In the genomic region with DNA sequence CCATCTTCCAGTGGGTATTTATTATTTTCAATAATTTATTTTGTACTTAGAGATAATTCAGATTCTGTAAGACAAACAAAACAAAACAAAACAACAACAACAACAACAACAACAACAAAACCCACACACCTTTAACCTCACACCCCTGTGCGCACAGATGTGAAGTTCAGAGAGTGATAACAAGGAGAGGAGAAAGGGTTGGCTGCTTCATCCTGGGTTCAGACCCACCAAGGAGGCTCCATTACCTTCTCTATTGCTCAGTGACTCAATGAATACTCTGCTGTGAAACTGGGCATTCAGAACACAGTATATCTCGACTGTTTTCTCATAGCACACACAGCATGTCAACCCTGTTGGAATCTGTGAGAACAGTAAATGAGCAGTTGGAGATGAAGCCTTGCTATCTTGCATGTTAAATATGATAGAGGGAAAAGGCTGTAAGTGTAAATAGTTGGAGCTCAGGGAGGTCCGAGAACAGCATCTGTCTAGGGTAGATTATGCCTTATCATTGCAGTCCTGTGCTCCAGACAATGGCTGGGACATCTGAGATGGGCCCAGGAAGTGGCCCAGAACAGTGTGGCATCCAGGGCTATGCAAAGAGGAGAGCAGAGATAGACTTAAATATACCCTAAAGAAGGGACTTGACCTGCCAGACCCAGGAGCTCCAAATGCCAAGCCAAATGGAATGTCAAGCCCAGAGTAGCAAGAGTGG, we compare ENCODE assay signal across 16 mouse cellular contexts. TPM values are rescaled to one million over a fixed set of nuclear protein-coding genes. Genes with fewer than 3 reads are reported as not detected.
DNase-seq lines count a peak whose midpoint lies in the region; ATAC-seq lines count a peak whose summit lies in the region.
"Had no signal": no experiment of that assay in that cellular context is flagged by ENCODE, and none has a peak within 500 bp of the region (broad histone marks: within the 10 kb centered on the region; RNA-seq: fewer than 3 reads in every experiment).

No protein-coding gene starts in this region.

- no peak overlapping the region for H3K27ac ChIP-seq in midbrain, embryonic 11.5 days (ENCODE audit: low read depth, low read length)
- H3K27ac ChIP-seq in midbrain, embryonic 13.5 days: no peak overlapping the region
- peak overlapping the region; percentile 94 for H3K27ac ChIP-seq in liver, embryonic 13.5 days
- H3K27ac ChIP-seq in hindbrain, embryonic 11.5 days (ENCODE audit: low read depth, low read length): no peak overlapping the region; the same call in 1 of the 2 replicates
- H3K27ac ChIP-seq: forebrain, embryonic 10.5 days; hindbrain, embryonic 15.5 days; lung, embryonic 15.5 days had no signal

- DNase-seq in midbrain, embryonic 11.5 days (ENCODE audit: low spot score, missing footprints): peak; percentile 33
- peak; percentile 73 for DNase-seq in liver, embryonic 13.5 days
- peak; percentile 22 for DNase-seq in yolk sac, embryonic 10.5 days (ENCODE audit: low spot score)
- DNase-seq in cerebellum, adult 11 months: no peak
- DNase-seq in hindbrain, embryonic 11.5 days (ENCODE audit: low spot score): no peak
- DNase-seq: adrenal gland, postnatal 25 days; cerebellum, postnatal 25 days; kidney, adult 18-20 months; right cerebral cortex, postnatal 4 days had no signal

- no peak for ATAC-seq in midbrain, embryonic 11.5 days (ENCODE audit: low FRiP score)
- ATAC-seq in midbrain, embryonic 13.5 days: no peak
- ATAC-seq in common myeloid progenitor, adult 5-6 weeks (replicated peaks; ENCODE audit: low read depth, poor library complexity, severe bottlenecking): peak; percentile 20
- peak; percentile 94 for ATAC-seq in liver, embryonic 13.5 days (ENCODE audit: low read depth)
- no peak for ATAC-seq in hindbrain, embryonic 11.5 days (ENCODE audit: low FRiP score)
- ATAC-seq: CD4-positive, CD25-positive, alpha-beta regulatory T cell, adult 4 months had no signal

- H3K4me1 ChIP-seq in midbrain, embryonic 11.5 days (ENCODE audit: control insufficient read depth, insufficient read depth, low read length): no peaks in the 10 kb centered on the region
- H3K4me1 ChIP-seq in midbrain, embryonic 13.5 days (replicated peaks): peaks cover 23% of the 10 kb centered on the region
- peaks cover 77% of the 10 kb centered on the region for H3K4me1 ChIP-seq in liver, embryonic 13.5 days (replicated peaks)
- H3K4me1 ChIP-seq in hindbrain, embryonic 11.5 days (replicated peaks; ENCODE audit: control insufficient read depth, insufficient read depth, low read length): 0 out of 2 replicates have a peak, but pooled peaks cover 4% of the 10 kb centered on the region

- no peaks in the 10 kb centered on the region for H3K9me3 ChIP-seq in midbrain, embryonic 11.5 days (ENCODE audit: control insufficient read depth, low read length)
- no peaks in the 10 kb centered on the region for H3K9me3 ChIP-seq in midbrain, embryonic 13.5 days
- H3K9me3 ChIP-seq in liver, embryonic 13.5 days (replicated peaks): no peaks in the 10 kb centered on the region
- no peaks in the 10 kb centered on the region for H3K9me3 ChIP-seq in hindbrain, embryonic 11.5 days (ENCODE audit: control insufficient read depth, low read length)
- H3K9me3 ChIP-seq: forebrain, embryonic 10.5 days; hindbrain, embryonic 15.5 days; lung, embryonic 15.5 days; megakaryocyte, embryonic 14.5 days had no signal

- H3K36me3 ChIP-seq in midbrain, embryonic 11.5 days (ENCODE audit: control insufficient read depth, insufficient read depth, low read length): no peaks in the 10 kb centered on the region
- H3K36me3 ChIP-seq in midbrain, embryonic 13.5 days: peaks cover 3% of the 10 kb centered on the region; the same call in 1 of the 2 replicates
- peaks cover 12% of the 10 kb centered on the region for H3K36me3 ChIP-seq in liver, embryonic 13.5 days
- H3K36me3 ChIP-seq in hindbrain, embryonic 11.5 days (ENCODE audit: control insufficient read depth, insufficient read depth, low read length): no peaks in the 10 kb centered on the region
- H3K36me3 ChIP-seq: forebrain, embryonic 10.5 days; lung, embryonic 15.5 days had no signal

- no peak overlapping the region for H3K4me2 ChIP-seq in midbrain, embryonic 11.5 days
- no peak overlapping the region for H3K4me2 ChIP-seq in midbrain, embryonic 13.5 days (replicated peaks)
- peak overlapping the region; percentile 99 for H3K4me2 ChIP-seq in liver, embryonic 13.5 days
- no peak overlapping the region for H3K4me2 ChIP-seq in hindbrain, embryonic 11.5 days (replicated peaks; ENCODE audit: low read depth, low read length)
- H3K4me2 ChIP-seq: hindbrain, embryonic 15.5 days; lung, embryonic 15.5 days had no signal

- no peak overlapping the region for H3K4me3 ChIP-seq in midbrain, embryonic 11.5 days (ENCODE audit: low read depth, low read length)
- no peak overlapping the region for H3K4me3 ChIP-seq in midbrain, embryonic 13.5 days (replicated peaks)
- peak overlapping the region; percentile 15 for H3K4me3 ChIP-seq in liver, embryonic 13.5 days (replicated peaks)
- H3K4me3 ChIP-seq in hindbrain, embryonic 11.5 days (ENCODE audit: low read depth, low read length): no peak overlapping the region
- H3K4me3 ChIP-seq: forebrain, embryonic 10.5 days; hindbrain, embryonic 15.5 days; lung, embryonic 15.5 days; megakaryocyte, embryonic 14.5 days had no signal

- H3K27me3 ChIP-seq in midbrain, embryonic 11.5 days (ENCODE audit: control insufficient read depth, insufficient read depth, low read length): no peaks in the 10 kb centered on the region
- 0 out of 2 replicates have a peak, but pooled peaks cover 5% of the 10 kb centered on the region for H3K27me3 ChIP-seq in midbrain, embryonic 13.5 days
- H3K27me3 ChIP-seq in liver, embryonic 13.5 days: no peaks in the 10 kb centered on the region
- H3K27me3 ChIP-seq in hindbrain, embryonic 11.5 days (ENCODE audit: control insufficient read depth, insufficient read depth, low read length): no peaks in the 10 kb centered on the region
- H3K27me3 ChIP-seq: hindbrain, embryonic 15.5 days; lung, embryonic 15.5 days had no signal

- no peak overlapping the region for H3K9ac ChIP-seq in midbrain, embryonic 11.5 days (ENCODE audit: low read length)
- no peak overlapping the region for H3K9ac ChIP-seq in midbrain, embryonic 13.5 days (replicated peaks)
- peak overlapping the region; percentile 46 for H3K9ac ChIP-seq in liver, embryonic 13.5 days
- no peak overlapping the region for H3K9ac ChIP-seq in hindbrain, embryonic 11.5 days (ENCODE audit: low read depth, low read length)
- H3K9ac ChIP-seq: hindbrain, embryonic 15.5 days; lung, embryonic 15.5 days had no signal

- WGBS in midbrain, embryonic 11.5 days: 86% methylated on average over 3 of the region's 3 CpGs
- 85% methylated on average over 3 of the region's 3 CpGs for WGBS in midbrain, embryonic 13.5 days
- 22% methylated on average over 3 of the region's 3 CpGs for WGBS in liver, embryonic 13.5 days (ENCODE audit: insufficient replicate concordance)
- 85% methylated on average over 3 of the region's 3 CpGs for WGBS in hindbrain, embryonic 11.5 days

RNA-seq across cellular contexts. Expression of gene Cmpk2, which starts 3.9 kb away (rescaled TPM):
- 7.6 and 7.8 TPM in 2 replicates for polyA plus RNA-seq in midbrain, embryonic 11.5 days (2014; fragmentation: Nextera tagmentation; extraction: Ambion mirVana)
- 7.6 and 8.5 TPM in 2 replicates for polyA plus RNA-seq in midbrain, embryonic 13.5 days (2015; fragmentation: Nextera tagmentation; extraction: Ambion mirVana)
- total RNA-seq in common myeloid progenitor, adult 5-6 weeks (2017): 11.2 and 15.8 TPM in 2 replicates
- polyA plus RNA-seq in liver, embryonic 13.5 days (2015; fragmentation: Nextera tagmentation; extraction: Ambion mirVana): 8.6 and 9.1 TPM in 2 replicates
- 8.8 and 9.7 TPM in 2 replicates for polyA plus RNA-seq in hindbrain, embryonic 11.5 days (2014; fragmentation: Nextera tagmentation; extraction: Ambion mirVana)

RNA-seq across cellular contexts. Expression of gene Rsad2, which starts 16.7 kb away (rescaled TPM):
- polyA plus RNA-seq in midbrain, embryonic 11.5 days (2014; fragmentation: Nextera tagmentation; extraction: Ambion mirVana): 0.14 and 0.18 TPM in 2 replicates
- polyA plus RNA-seq in midbrain, embryonic 13.5 days (2015; fragmentation: Nextera tagmentation; extraction: Ambion mirVana): 0.15 and 0.36 TPM in 2 replicates
- 1.8 and 4.1 TPM in 2 replicates for total RNA-seq in common myeloid progenitor, adult 5-6 weeks (2017)
- polyA plus RNA-seq in liver, embryonic 13.5 days (2015; fragmentation: Nextera tagmentation; extraction: Ambion mirVana): 1.3 and 2.0 TPM in 2 replicates
- 0.24 and 0.28 TPM in 2 replicates for polyA plus RNA-seq in hindbrain, embryonic 11.5 days (2014; fragmentation: Nextera tagmentation; extraction: Ambion mirVana)

RNA-seq across cellular contexts. Expression of gene Rnf144a, which starts 57.9 kb away (rescaled TPM):
- 24.7 and 25.5 TPM in 2 replicates for polyA plus RNA-seq in midbrain, embryonic 11.5 days (2014; fragmentation: Nextera tagmentation; extraction: Ambion mirVana)
- polyA plus RNA-seq in midbrain, embryonic 13.5 days (2015; fragmentation: Nextera tagmentation; extraction: Ambion mirVana): 29.0 and 32.9 TPM in 2 replicates
- 31.0 and 42.0 TPM in 2 replicates for total RNA-seq in common myeloid progenitor, adult 5-6 weeks (2017)
- 1.6 and 2.8 TPM in 2 replicates for polyA plus RNA-seq in liver, embryonic 13.5 days (2015; fragmentation: Nextera tagmentation; extraction: Ambion mirVana)
- polyA plus RNA-seq in hindbrain, embryonic 11.5 days (2014; fragmentation: Nextera tagmentation; extraction: Ambion mirVana): 23.7 and 30.8 TPM in 2 replicates

Comparison
In these comparisons a context has a peak if more than half of its experiments do, and no peak if none do; other contexts are left out.
1. ATAC-seq: peak in common myeloid progenitor, adult 5-6 weeks (single experiment) and liver, embryonic 13.5 days (single experiment); none in midbrain, embryonic 11.5 days (single experiment), midbrain, embryonic 13.5 days (single experiment) and hindbrain, embryonic 11.5 days (single experiment).
2. DNase-seq: peak in midbrain, embryonic 11.5 days (single experiment), liver, embryonic 13.5 days (single experiment) and yolk sac, embryonic 10.5 days (single experiment); none in cerebellum, adult 11 months (single experiment) and hindbrain, embryonic 11.5 days (single experiment).